Mouse (Mus musculus) small intestine, adult 2 months (tissue): ENCODE data around the gene Homer2. TPM values are rescaled to one million over a fixed set of nuclear protein-coding genes. Genes with fewer than 3 reads are reported as not detected.
A peak's percentile ranks its signal among the peaks of the same experiment; 100 is the strongest.

ENCODE experiments used
- H3K27ac ChIP-seq: fragments of 200-500 bp; 2 replicates; pipeline ENCODE4 v1.5.1; 2012; ENCODE audit warnings: low read depth, low read length, control low read depth, inconsistent platforms; ENCODE audit not compliant: insufficient read depth
- H3K27me3 ChIP-seq: fragments of 200-500 bp; 2 replicates; pipeline ENCODE4 v1.6.1; 2012; ENCODE audit warnings: mild to moderate bottlenecking, moderate library complexity, low read length, inconsistent platforms; ENCODE audit not compliant: control insufficient read depth, insufficient read depth
- H3K36me3 ChIP-seq: fragments of 200-500 bp; 2 replicates; pipeline ENCODE4 v1.6.1; 2012; ENCODE audit warnings: mild to moderate bottlenecking, low read length, control low read depth, inconsistent platforms; ENCODE audit not compliant: control insufficient read depth, insufficient read depth
- H3K4me1 ChIP-seq: fragments of 200-500 bp; 2 replicates; pipeline ENCODE4 v1.6.1; 2012; ENCODE audit warnings: low read length, inconsistent platforms, mixed read lengths; ENCODE audit not compliant: control insufficient read depth, insufficient read depth, insufficient read length
- H3K4me3 ChIP-seq: fragments of 200-500 bp; 2 replicates; pipeline ENCODE4 v1.5.1; 2012; ENCODE audit warnings: low read depth, mild to moderate bottlenecking, control low read depth, inconsistent platforms, low read length, moderate library complexity
- CTCF ChIP-seq: fragments of 200-500 bp; IDR thresholded peaks from 2 replicates; pipeline ENCODE4 v1.5.1; 2012; ENCODE audit warnings: low read depth, mild to moderate bottlenecking, control low read depth, inconsistent platforms, low read length, moderate library complexity, mixed read lengths; ENCODE audit not compliant: insufficient replicate concordance, insufficient read length; ENCODE audit errors: extremely low read depth
- POLR2A ChIP-seq: fragments of 200-500 bp; IDR thresholded peaks from 2 replicates; pipeline ENCODE4 v1.6.1; 2012; ENCODE audit warnings: low read depth, mild to moderate bottlenecking, control low read depth, inconsistent platforms, low read length, moderate library complexity
- WGBS: fragments of 180-500 bp; shearing (Covaris S2); methylation state at CpG from one replicate; pipeline ENCODE4 v1.1.7; 2018; 5-methylcytosine and 5-hydroxymethylcytosine counted together
- polyA plus RNA-seq: library from polyadenylated mRNA; depleted of rRNA; stranded (reverse); fragments of >200 nt; gene quantifications from 2 replicates; pipeline ENCODE4 v1.2.3, GENCODE M21; 2012

Homer2 gene
- polyA plus RNA-seq, 1 experiment = 20.2 TPM

- TF ChIP-seq POLR2A = no peak
- TF ChIP-seq CTCF = no peak
- 94% methylated on average over 4 of the region's 4 CpGs for WGBS
- H3K4me1 ChIP-seq = peaks cover 9% of the 10 kb centered on the region; the same call in 1 of the 2 replicates
- H3K4me3 ChIP-seq = no peak overlapping the region
- H3K27ac ChIP-seq = no peak overlapping the region
- no peaks in the 10 kb centered on the region for H3K36me3 ChIP-seq
- H3K27me3 ChIP-seq = no peaks in the 10 kb centered on the region
These were observed 9.4 kb downstream of the Homer2 start for GRCm38 (mm10) chr7:81697954-81698353.

DNA sequence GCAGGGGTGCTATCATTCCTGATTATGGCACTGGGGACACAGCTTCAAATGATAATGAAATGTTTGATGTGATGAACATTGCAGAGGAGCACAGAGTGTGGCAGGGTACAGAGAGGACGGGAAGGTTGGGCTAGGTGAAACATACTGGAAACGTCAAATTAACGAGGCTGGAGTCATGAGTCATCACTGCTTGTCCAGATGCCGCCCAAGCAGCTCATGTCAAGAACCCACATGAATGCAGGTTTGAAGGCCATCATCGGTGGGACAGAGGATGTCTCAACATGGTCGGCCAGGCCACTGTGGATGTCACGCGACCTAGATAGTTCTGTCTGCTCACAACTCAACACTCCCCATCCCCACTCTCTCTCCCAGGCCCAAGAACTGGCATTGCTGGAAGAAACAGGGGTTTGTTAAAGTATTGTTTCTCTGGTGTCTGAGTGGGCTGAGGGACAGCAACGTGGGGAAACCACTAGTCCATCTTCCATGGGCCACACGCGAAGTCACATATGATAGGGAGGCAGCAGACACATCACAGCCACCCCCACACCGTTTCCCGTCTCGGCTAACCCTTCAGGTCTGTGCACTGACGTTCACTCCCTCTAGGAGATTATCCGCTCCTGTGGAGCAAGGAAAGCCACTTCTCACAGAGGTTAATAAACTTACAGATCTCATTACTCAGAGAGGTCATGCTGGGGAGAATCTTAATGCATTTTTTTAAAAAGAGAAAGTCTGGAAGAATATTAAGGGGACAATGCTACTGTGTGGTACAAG is 11.4 kb downstream of the Homer2 start:
- H3K27me3 ChIP-seq = no peaks in the 10 kb centered on the region
- 88% methylated on average over 16 of the region's 16 CpGs for WGBS
- no peak overlapping the region for H3K27ac ChIP-seq
- no peak overlapping the region for H3K4me3 ChIP-seq
- TF ChIP-seq CTCF (no peak), POLR2A (no peak)
- H3K4me1 ChIP-seq = peaks cover 22% of the 10 kb centered on the region; the same call in 1 of the 2 replicates
- H3K36me3 ChIP-seq = no peaks in the 10 kb centered on the region

GRCm38 (mm10) chr7:81691067-81691466 is 16.3 kb downstream of the Homer2 start:
- no peak overlapping the region for H3K4me3 ChIP-seq
- no peak overlapping the region for H3K27ac ChIP-seq
- H3K4me1 ChIP-seq = peaks cover 50% of the 10 kb centered on the region; the same call in 1 of the 2 replicates
- 33% methylated on average over 5 of the region's 5 CpGs for WGBS
- H3K36me3 ChIP-seq = no peaks in the 10 kb centered on the region
- H3K27me3 ChIP-seq = no peaks in the 10 kb centered on the region
- TF ChIP-seq POLR2A = no peak
- TF ChIP-seq CTCF = no peak

GRCm38 (mm10) chr7:81689116-81689681 is 18.1 kb downstream of the Homer2 start:
- Histone ChIP-seq H3K27me3 (no peaks in the 10 kb centered on the region), H3K4me1 (peaks cover 50% of the 10 kb centered on the region; the same call in 1 of the 2 replicates), H3K27ac (peak overlapping the region; percentile 98), H3K4me3 (no peak overlapping the region), H3K36me3 (no peaks in the 10 kb centered on the region)
- WGBS = 50% methylated on average over 8 of the region's 8 CpGs
- TF ChIP-seq POLR2A = no peak
- TF ChIP-seq CTCF = no peak

DNA sequence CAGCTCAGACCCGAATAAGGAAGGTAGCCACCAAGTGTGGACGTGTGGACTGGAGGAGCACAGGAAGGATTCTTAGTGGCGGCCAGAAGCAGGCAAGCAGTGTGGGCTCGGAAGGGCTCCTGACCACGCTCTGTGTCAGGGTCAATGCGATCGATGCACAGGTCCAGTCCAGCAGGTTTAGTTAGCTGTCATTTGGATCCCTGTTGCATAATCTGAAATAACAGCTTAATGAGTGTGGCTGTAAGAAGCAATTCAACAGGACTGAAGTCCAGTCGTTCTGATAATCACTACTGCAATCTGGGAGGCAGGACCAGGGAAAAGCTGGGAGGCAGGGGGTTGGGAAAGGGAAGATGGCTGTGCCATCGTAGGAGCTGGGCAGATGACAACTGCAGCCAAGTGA is 18.9 kb downstream of the Homer2 start:
- peak overlapping the region; percentile 98 for H3K27ac ChIP-seq
- TF ChIP-seq POLR2A = no peak
- no peak for TF ChIP-seq CTCF

DNA sequence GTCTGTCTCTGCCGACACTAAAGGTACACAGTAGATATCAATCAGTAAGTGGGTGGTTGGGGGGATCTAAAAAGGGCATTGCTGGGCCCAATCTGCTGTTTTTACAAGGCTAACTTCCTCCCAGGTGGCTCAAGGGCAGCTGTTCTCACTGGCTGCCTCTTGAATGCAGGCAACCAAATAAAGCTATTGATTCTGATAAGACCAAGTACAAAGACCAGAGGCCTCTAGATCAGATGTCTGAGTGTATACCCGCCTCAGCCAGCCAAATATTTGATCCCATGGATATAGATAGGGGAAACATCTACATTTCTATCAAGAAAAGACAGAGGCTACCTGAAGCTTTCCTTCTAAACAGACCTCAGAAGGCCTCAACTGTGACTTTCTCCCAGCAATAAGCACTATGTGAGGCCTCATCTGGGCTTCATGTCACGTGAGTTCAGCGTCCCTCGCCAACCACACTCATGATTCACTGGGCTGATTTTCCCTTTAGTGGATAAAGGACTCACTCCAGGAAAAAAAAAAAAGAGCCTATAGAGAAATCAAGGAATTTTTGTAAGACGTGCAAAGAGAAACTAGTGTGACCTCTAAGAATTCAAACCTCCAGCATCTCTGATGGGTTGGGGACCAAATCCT is 19.5 kb downstream of the Homer2 start:
- no peaks in the 10 kb centered on the region for H3K27me3 ChIP-seq
- H3K27ac ChIP-seq = peak overlapping the region; percentile 98
- TF ChIP-seq CTCF (no peak), POLR2A (no peak)
- 25% methylated on average over 6 of the region's 6 CpGs for WGBS
- H3K4me1 ChIP-seq = peaks cover 40% of the 10 kb centered on the region; the same call in 1 of the 2 replicates
- no peaks in the 10 kb centered on the region for H3K36me3 ChIP-seq
- H3K4me3 ChIP-seq = peak overlapping the region; percentile 42

More for the DNA sequence above, 18.9 kb downstream of the Homer2 start:
- no peaks in the 10 kb centered on the region for H3K36me3 ChIP-seq
- H3K4me3 ChIP-seq = peak overlapping the region; percentile 42
- WGBS = 27% methylated on average over 9 of the region's 9 CpGs
- H3K27me3 ChIP-seq = no peaks in the 10 kb centered on the region
- H3K4me1 ChIP-seq = peaks cover 45% of the 10 kb centered on the region; the same call in 1 of the 2 replicates

DNA sequence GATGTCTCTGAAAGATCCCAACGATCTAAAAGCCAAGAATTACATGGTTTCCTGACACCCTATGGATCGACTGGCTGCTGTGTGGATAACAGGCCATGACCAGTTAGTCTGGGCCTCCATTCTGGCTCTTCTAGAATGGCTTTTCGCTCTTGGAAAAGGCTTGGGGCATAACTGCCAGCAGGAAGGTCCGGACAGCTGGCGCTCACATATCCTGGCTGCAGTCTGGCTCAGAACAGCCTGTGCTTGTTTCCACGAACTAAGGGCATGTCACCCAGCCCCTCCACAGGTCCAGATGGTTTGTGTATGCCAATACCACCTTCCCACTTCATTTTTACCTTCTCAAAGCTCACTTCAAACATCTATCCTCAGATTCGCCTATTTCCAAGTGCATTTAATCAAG is 22.0 kb downstream of the Homer2 start:
- TF ChIP-seq POLR2A (no peak), CTCF (no peak)
- Histone ChIP-seq H3K27me3 (no peaks in the 10 kb centered on the region), H3K4me1 (peaks cover 25% of the 10 kb centered on the region; the same call in 1 of the 2 replicates), H3K4me3 (no peak overlapping the region), H3K27ac (no peak overlapping the region), H3K36me3 (no peaks in the 10 kb centered on the region)
- 78% methylated on average over 7 of the region's 7 CpGs for WGBS
